Mouse (Mus musculus) megakaryocyte, embryonic 14.5 days (primary cell): ENCODE results near the gene Ccdc122.

Source experiments
- FLI1 ChIP-seq: IDR thresholded peaks from 2 replicates; pipeline ENCODE4 v1.6.1; 2012; ENCODE audit warnings: low read length, inconsistent platforms, mixed read lengths
- GATA1 ChIP-seq: IDR thresholded peaks from 3 replicates; pipeline ENCODE4 v1.6.1; 2012; ENCODE audit warnings: mixed read lengths, low read length, inconsistent platforms, borderline replicate concordance

DNA sequence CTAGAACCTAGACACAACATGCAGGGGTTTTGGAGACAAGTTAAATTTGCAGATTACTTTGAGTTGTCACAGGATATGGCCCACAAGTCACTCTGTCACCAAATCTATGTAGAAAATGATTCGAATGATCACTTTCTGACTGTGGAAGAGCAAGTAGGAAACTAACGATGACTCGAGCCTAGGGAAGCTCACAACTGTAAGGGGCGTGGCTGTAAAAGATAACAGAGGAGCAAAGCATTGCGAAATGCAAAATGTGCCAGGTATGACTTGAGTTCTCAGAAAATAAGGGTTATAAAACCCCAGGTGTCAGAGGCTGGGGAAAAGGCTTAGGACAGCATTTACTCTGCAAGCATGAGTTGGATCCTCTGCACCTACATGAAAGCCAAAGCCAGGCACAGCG, 19.4 kb upstream of the Ccdc122 start:
- TF ChIP-seq GATA1 (no peak), FLI1 (no peak)
